Mouse (Mus musculus) neural tube, embryonic 14.5 days (tissue): ENCODE data around the gene Foxi1. TPM values are rescaled to one million over a fixed set of nuclear protein-coding genes. Genes with fewer than 3 reads are reported as not detected.

ENCODE experiments used
- ATAC-seq: fragments of 200-750 bp; cut with Nextera tagmentation; 2 replicates; pipeline ENCODE4 v1.8.0; 2017; ENCODE audit warnings: low read depth, mild to moderate bottlenecking, moderate TSS enrichment, moderate library complexity
- H3K27ac ChIP-seq: fragments of 300-500 bp; sonication (generic); 2 replicates; pipeline ENCODE4 v1.5.1; 2014; ENCODE audit warnings: low read depth, mild to moderate bottlenecking, control low read depth, low read length, moderate library complexity, mixed read lengths
- H3K27me3 ChIP-seq: fragments of 300-500 bp; sonication (generic); 2 replicates; pipeline ENCODE4 v1.6.1; 2014; ENCODE audit warnings: low read length; ENCODE audit not compliant: control insufficient read depth, insufficient read depth
- H3K36me3 ChIP-seq: fragments of 300-500 bp; sonication (generic); 2 replicates; pipeline ENCODE4 v1.6.1; 2014; ENCODE audit warnings: low read length, mixed read lengths; ENCODE audit not compliant: control insufficient read depth, insufficient read depth
- H3K4me1 ChIP-seq: fragments of 300-500 bp; sonication (generic); 2 replicates; pipeline ENCODE4 v1.6.1; 2014; ENCODE audit warnings: low read length; ENCODE audit not compliant: control insufficient read depth, insufficient read depth
- H3K4me2 ChIP-seq: fragments of 300-500 bp; sonication (generic); 2 replicates; pipeline ENCODE4 v1.6.1; 2014; ENCODE audit warnings: mild to moderate bottlenecking, low read depth, low read length, control low read depth
- H3K4me3 ChIP-seq: fragments of 300-500 bp; sonication (generic); 2 replicates; pipeline ENCODE4 v1.5.1; 2014; ENCODE audit warnings: low read depth, low read length, control low read depth, mixed read lengths
- H3K9ac ChIP-seq: fragments of 300-500 bp; sonication (generic); replicated peaks from 2 replicates; pipeline ENCODE4 v1.6.1; 2014; ENCODE audit warnings: low read depth, mild to moderate bottlenecking, control low read depth, low read length, mixed read lengths
- H3K9me3 ChIP-seq: fragments of 300-500 bp; sonication (generic); 2 replicates; pipeline ENCODE4 v1.6.1; 2016; ENCODE audit warnings: low read length; ENCODE audit not compliant: control insufficient read depth
- WGBS: fragments of 180-500 bp; shearing (Covaris S2); extraction: QIAGEN DNeasy Blood & Tissue Kit; methylation state at CpG from one replicate; pipeline ENCODE4 v1.1.7; 2014; 5-methylcytosine and 5-hydroxymethylcytosine counted together
- polyA plus RNA-seq: library from polyadenylated mRNA; unstranded; fragments of >200 nt; fragmentation: Nextera tagmentation; extraction: Ambion mirVana; gene quantifications from 2 replicates; pipeline ENCODE4 v1.2.1, GENCODE M21; 2014

Gene Foxi1
- polyA plus RNA-seq, 1 experiment from 2014 or later: not detected

- ATAC-seq: no peak
Observed at GRCm38 (mm10) chr11:34171221-34171620, 36.7 kb downstream of the Foxi1 start.

GRCm38 (mm10) chr11:34169464-34169894, 38.4 kb downstream of the Foxi1 start:
- H3K27ac ChIP-seq: no peak overlapping the region
- WGBS: 55% methylated on average over 5 of the region's 5 CpGs

More at GRCm38 (mm10) chr11:34171221-34171620, 36.7 kb downstream of the Foxi1 start:
- Histone ChIP-seq H3K27ac (no peak overlapping the region), H3K4me1 (no peaks in the 10 kb centered on the region), H3K9me3 (no peaks in the 10 kb centered on the region), H3K9ac (no peak overlapping the region), H3K4me3 (no peak overlapping the region), H3K27me3 (no peaks in the 10 kb centered on the region), H3K36me3 (no peaks in the 10 kb centered on the region), H3K4me2 (no peak overlapping the region)
- WGBS: 96% methylated on average over 1 of the region's 1 CpGs

GRCm38 (mm10) chr11:34166392-34166791, 41.5 kb downstream of the Foxi1 start:
- Histone ChIP-seq H3K4me2 (no peak overlapping the region), H3K36me3 (no peaks in the 10 kb centered on the region), H3K4me1 (no peaks in the 10 kb centered on the region), H3K27ac (no peak overlapping the region), H3K4me3 (no peak overlapping the region), H3K27me3 (no peaks in the 10 kb centered on the region), H3K9ac (no peak overlapping the region), H3K9me3 (no peaks in the 10 kb centered on the region)
- no peak for ATAC-seq
- 87% methylated on average over 4 of the region's 4 CpGs for WGBS

More at GRCm38 (mm10) chr11:34169464-34169894, 38.4 kb downstream of the Foxi1 start:
- H3K4me1 ChIP-seq: no peaks in the 10 kb centered on the region
- no peak overlapping the region for H3K9ac ChIP-seq
- H3K36me3 ChIP-seq: no peaks in the 10 kb centered on the region
- no peak overlapping the region for H3K4me2 ChIP-seq
- no peak overlapping the region for H3K4me3 ChIP-seq
- no peaks in the 10 kb centered on the region for H3K27me3 ChIP-seq
- ATAC-seq: no peak
- no peaks in the 10 kb centered on the region for H3K9me3 ChIP-seq

GRCm38 (mm10) chr11:34165278-34165677, 42.6 kb downstream of the Foxi1 start:
- H3K27ac ChIP-seq: no peak overlapping the region
- no peaks in the 10 kb centered on the region for H3K27me3 ChIP-seq
- H3K4me3 ChIP-seq: no peak overlapping the region
- no peaks in the 10 kb centered on the region for H3K36me3 ChIP-seq
- ATAC-seq: no peak
- H3K4me1 ChIP-seq: no peaks in the 10 kb centered on the region
- 97% methylated on average over 11 of the region's 11 CpGs for WGBS
- no peak overlapping the region for H3K4me2 ChIP-seq
- H3K9me3 ChIP-seq: no peaks in the 10 kb centered on the region
- no peak overlapping the region for H3K9ac ChIP-seq

- Histone ChIP-seq H3K27me3 (no peaks in the 10 kb centered on the region), H3K4me2 (no peak overlapping the region), H3K9me3 (no peaks in the 10 kb centered on the region), H3K27ac (no peak overlapping the region), H3K4me3 (no peak overlapping the region), H3K9ac (no peak overlapping the region), H3K36me3 (no peaks in the 10 kb centered on the region), H3K4me1 (no peaks in the 10 kb centered on the region)
- no peak for ATAC-seq
- 87% methylated on average over 9 of the region's 9 CpGs for WGBS
Observed at GRCm38 (mm10) chr11:34158916-34159315, 49.0 kb downstream of the Foxi1 start.

- Histone ChIP-seq H3K4me1 (no peaks in the 10 kb centered on the region), H3K9ac (no peak overlapping the region), H3K27me3 (no peaks in the 10 kb centered on the region), H3K36me3 (no peaks in the 10 kb centered on the region), H3K9me3 (no peaks in the 10 kb centered on the region), H3K27ac (no peak overlapping the region), H3K4me3 (no peak overlapping the region), H3K4me2 (no peak overlapping the region)
- ATAC-seq: no peak
- 87% methylated on average over 7 of the region's 7 CpGs for WGBS
Observed at GRCm38 (mm10) chr11:34155235-34155634, 52.7 kb downstream of the Foxi1 start.

Other genes starting within 250 kb of the Foxi1 start
- 0.10 and 0.42 TPM in 2 replicates for gene Kcnmb1, start 245.1 kb downstream of the Foxi1 start, polyA plus RNA-seq
- gene Kcnip1, start 214.9 kb downstream of the Foxi1 start, polyA plus RNA-seq: 107 and 138 TPM in 2 replicates
- gene Lcp2, start 161.2 kb downstream of the Foxi1 start, polyA plus RNA-seq: 1.8 and 3.3 TPM in 2 replicates
- gene 4930469K13Rik, start 109.5 kb downstream of the Foxi1 start, polyA plus RNA-seq: 35.2 and 41.4 TPM in 2 replicates
- gene Fam196b, start 106.7 kb upstream of the Foxi1 start, polyA plus RNA-seq: 2.0 and 4.6 TPM in 2 replicates